ENCODE assay signal across 12 mouse cellular contexts in the genomic region with DNA sequence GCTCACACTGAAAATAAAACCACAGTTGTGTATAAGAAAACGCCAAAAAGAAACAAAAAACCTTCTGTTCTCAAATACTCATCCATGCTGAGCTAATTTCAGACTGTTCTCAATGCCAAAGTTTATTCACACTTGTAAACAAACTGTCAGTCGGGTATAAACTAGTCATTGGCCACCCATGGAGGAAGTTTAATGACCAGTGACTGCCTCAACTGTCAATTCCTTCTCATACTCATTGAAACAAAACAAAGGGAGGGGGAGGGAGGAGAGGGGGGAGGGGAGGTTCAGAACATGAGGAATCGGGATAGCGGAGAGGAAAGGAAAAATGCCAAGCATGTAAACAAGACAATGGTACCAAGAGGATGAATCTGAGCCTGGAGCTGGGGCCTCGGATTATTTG. TPM values are rescaled to one million over a fixed set of nuclear protein-coding genes. Genes with fewer than 3 reads are reported as not detected.
DNase-seq lines count a peak whose midpoint lies in the region; ATAC-seq and TF ChIP-seq lines count a peak whose summit lies in the region.
"Had no signal": no experiment of that assay in that cellular context is flagged by ENCODE, and none has a peak within 500 bp of the region (broad histone marks: within the 10 kb centered on the region; RNA-seq: fewer than 3 reads in every experiment).

No protein-coding gene starts in this region.

- TF ChIP-seq CTCF in lung, embryonic 14.5 days (IDR thresholded peaks at IDR 0.05; ENCODE audit: low read depth): no peak
- no peak for TF ChIP-seq CTCF in brain, embryonic 14.5 days (IDR thresholded peaks at IDR 0.05; ENCODE audit: borderline replicate concordance, extremely low read depth, insufficient read depth, insufficient read length)

- 21% methylated on average over 5 of the region's 5 CpGs for whole genome bisulfite sequencing in lung, embryonic 14.5 days
- WGBS in hindbrain, embryonic 13.5 days: 38% methylated on average over 5 of the region's 5 CpGs
- 26% methylated on average over 5 of the region's 5 CpGs for WGBS in neural tube, embryonic 15.5 days

- peak overlapping the region; percentile 18; the same call in 1 of the 2 replicates for H3K4me2 ChIP-seq in lung, embryonic 14.5 days
- no peak overlapping the region for H3K4me2 ChIP-seq in hindbrain, embryonic 13.5 days
- H3K4me2 ChIP-seq in neural tube, embryonic 15.5 days: no peak overlapping the region
- H3K4me2 ChIP-seq: embryonic facial prominence, embryonic 12.5 days; heart, embryonic 15.5 days had no signal

- H3K9ac ChIP-seq in lung, embryonic 14.5 days: no peak overlapping the region
- no peak overlapping the region for H3K9ac ChIP-seq in hindbrain, embryonic 13.5 days
- no peak overlapping the region for H3K9ac ChIP-seq in neural tube, embryonic 15.5 days (replicated peaks)
- H3K9ac ChIP-seq: embryonic facial prominence, embryonic 12.5 days; heart, embryonic 15.5 days had no signal

- peaks cover 4% of the 10 kb centered on the region; the same call in 1 of the 2 replicates for H3K4me1 ChIP-seq in lung, embryonic 14.5 days (ENCODE audit: insufficient read depth)
- peaks cover 11% of the 10 kb centered on the region for H3K4me1 ChIP-seq in hindbrain, embryonic 13.5 days (replicated peaks)
- no peaks in the 10 kb centered on the region for H3K4me1 ChIP-seq in neural tube, embryonic 15.5 days
- H3K4me1 ChIP-seq: embryonic facial prominence, embryonic 12.5 days; heart, embryonic 15.5 days had no signal

- H3K36me3 ChIP-seq in lung, embryonic 14.5 days (ENCODE audit: insufficient read depth): peaks cover 29% of the 10 kb centered on the region
- peaks cover 37% of the 10 kb centered on the region for H3K36me3 ChIP-seq in hindbrain, embryonic 13.5 days
- H3K36me3 ChIP-seq in neural tube, embryonic 15.5 days: peaks cover 24% of the 10 kb centered on the region

- 0 out of 2 replicates have a peak overlapping the region, but pooled peaks have one; percentile 4 for H3K27ac ChIP-seq in lung, embryonic 14.5 days (ENCODE audit: low read depth)
- H3K27ac ChIP-seq in hindbrain, embryonic 13.5 days: peak overlapping the region; percentile 60; the same call in 1 of the 2 replicates
- no peak overlapping the region for H3K27ac ChIP-seq in neural tube, embryonic 15.5 days (replicated peaks)
- H3K27ac ChIP-seq: embryonic facial prominence, embryonic 12.5 days; heart, embryonic 15.5 days had no signal

- no peaks in the 10 kb centered on the region for H3K27me3 ChIP-seq in lung, embryonic 14.5 days (ENCODE audit: insufficient read depth, low read length)
- no peaks in the 10 kb centered on the region for H3K27me3 ChIP-seq in hindbrain, embryonic 13.5 days
- no peaks in the 10 kb centered on the region for H3K27me3 ChIP-seq in neural tube, embryonic 15.5 days (replicated peaks)
- H3K27me3 ChIP-seq: embryonic facial prominence, embryonic 12.5 days; heart, embryonic 15.5 days had no signal

- H3K4me3 ChIP-seq in lung, embryonic 14.5 days (ENCODE audit: low read depth, low read length): no peak overlapping the region
- H3K4me3 ChIP-seq in hindbrain, embryonic 13.5 days: no peak overlapping the region
- no peak overlapping the region for H3K4me3 ChIP-seq in neural tube, embryonic 15.5 days (replicated peaks)
- H3K4me3 ChIP-seq: embryonic facial prominence, embryonic 12.5 days; heart, embryonic 15.5 days; myocyte had no signal

- peak; percentile 82 for ATAC-seq in lung, embryonic 14.5 days (ENCODE audit: insufficient read depth)
- ATAC-seq in hindbrain, embryonic 13.5 days (ENCODE audit: low FRiP score): peak; percentile 49
- 0 out of 2 replicates have a peak, but pooled peaks have one; percentile 29 for ATAC-seq in neural tube, embryonic 15.5 days (ENCODE audit: low FRiP score)

- no peak for TF ChIP-seq POLR2A in brain, embryonic 14.5 days (IDR thresholded peaks at IDR 0.05; ENCODE audit: borderline replicate concordance, extremely low read depth, insufficient read depth, insufficient read length, poor library complexity, severe bottlenecking)

- peak; percentile 86 for DNase-seq in lung, embryonic 14.5 days
- DNase-seq in lung, postnatal 4 days: no peak
- peak; percentile 83 for DNase-seq in brain, embryonic 14.5 days (ENCODE audit: low read depth)
- no peak for DNase-seq in gastrocnemius, postnatal 14 days
- no peak for DNase-seq in heart, postnatal 4 days
- DNase-seq: kidney, postnatal 10 days; right cerebral cortex, postnatal 14 days had no signal

- intact Hi-C loops in gastrocnemius, postnatal 14 days (cut with DNase I; ENCODE audit: low total_unique reads): no loop called here

- H3K9me3 ChIP-seq in lung, embryonic 14.5 days (ENCODE audit: low read depth, low read length): no peaks in the 10 kb centered on the region
- H3K9me3 ChIP-seq in hindbrain, embryonic 13.5 days: no peaks in the 10 kb centered on the region
- no peaks in the 10 kb centered on the region for H3K9me3 ChIP-seq in neural tube, embryonic 15.5 days (replicated peaks)
- H3K9me3 ChIP-seq: embryonic facial prominence, embryonic 12.5 days; heart, embryonic 15.5 days had no signal

RNA-seq across cellular contexts. Expression of a gene that starts 41.9 kb away (rescaled TPM):
- 23.4 and 24.4 TPM in 2 replicates for polyA plus RNA-seq in lung, embryonic 14.5 days (2014; fragmentation: Nextera tagmentation; extraction: Ambion mirVana)
- polyA plus RNA-seq in brain, embryonic 14.5 days (2012; rRNA removed): 35.0 and 43.4 TPM in 2 replicates
- polyA plus RNA-seq in hindbrain, embryonic 13.5 days (2015; fragmentation: Nextera tagmentation; extraction: Ambion mirVana): 53.9 and 57.7 TPM in 2 replicates
- 44.5 and 48.2 TPM in 2 replicates for polyA plus RNA-seq in neural tube, embryonic 15.5 days (2015; fragmentation: Nextera tagmentation; extraction: Ambion mirVana)
- total RNA-seq in gastrocnemius, postnatal 14 days (2021): 10 to 100 TPM; 25.6 to 34.8 TPM
- total RNA-seq in heart, postnatal 4 days (2021): 10 to 100 TPM; 32.5 to 35.7 TPM

RNA-seq across cellular contexts. Expression of a gene that starts 55.5 kb away (rescaled TPM):
- 71.5 and 81.2 TPM in 2 replicates for polyA plus RNA-seq in lung, embryonic 14.5 days (2014; fragmentation: Nextera tagmentation; extraction: Ambion mirVana)
- 49.7 and 54.2 TPM in 2 replicates for polyA plus RNA-seq in brain, embryonic 14.5 days (2012; rRNA removed)
- 87.8 and 88.6 TPM in 2 replicates for polyA plus RNA-seq in hindbrain, embryonic 13.5 days (2015; fragmentation: Nextera tagmentation; extraction: Ambion mirVana)
- polyA plus RNA-seq in neural tube, embryonic 15.5 days (2015; fragmentation: Nextera tagmentation; extraction: Ambion mirVana): 103 and 107 TPM in 2 replicates
- total RNA-seq in gastrocnemius, postnatal 14 days (2021): 1 to 10 TPM; 4.7 to 9.1 TPM
- total RNA-seq in heart, postnatal 4 days (2021): 10 to 100 TPM; 27.6 to 31.0 TPM

Comparison
In these comparisons a context has a peak if more than half of its experiments do, and no peak if none do; other contexts are left out.
1. DNase-seq: peak in lung, embryonic 14.5 days (single experiment) and brain, embryonic 14.5 days (single experiment); none in lung, postnatal 4 days (0 of 2), gastrocnemius, postnatal 14 days (single experiment) and heart, postnatal 4 days (single experiment).
2. ATAC-seq: peak in every context shown above with its lines; median percentile 82 in lung, embryonic 14.5 days; 49 in hindbrain, embryonic 13.5 days; 29 in neural tube, embryonic 15.5 days.